Mouse (Mus musculus): Measurements from ENCODE around the gene Fancc. TPM values are rescaled to one million over a fixed set of nuclear protein-coding genes. Genes with fewer than 3 reads are reported as not detected.
A peak's percentile ranks its signal among the peaks of the same experiment; 100 is the strongest.

The Fancc gene
- polyA plus RNA-seq, 1 experiment from 2014 or later, result 25.9 TPM

DNA sequence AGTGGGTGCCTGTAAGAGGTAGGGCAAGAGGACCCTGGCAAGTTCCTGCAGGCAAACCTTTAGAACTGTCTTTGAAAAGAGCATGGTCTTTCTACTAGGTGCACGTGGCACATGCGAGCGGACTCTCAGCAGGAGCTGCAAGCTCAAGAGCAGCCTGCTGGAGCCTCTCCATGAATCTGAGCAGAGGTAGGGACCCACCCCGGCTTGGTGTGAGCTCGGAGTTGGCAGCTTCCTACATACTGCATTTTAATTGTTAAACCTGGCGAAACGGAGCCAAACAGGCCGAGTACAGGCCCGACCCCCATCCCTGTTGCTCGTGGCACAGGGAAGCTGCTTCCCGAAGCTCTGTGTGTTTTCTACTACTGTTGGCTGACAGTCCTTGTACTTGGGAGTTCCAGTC lies 200.8 kb downstream of the Fancc start:
- Histone ChIP-seq H3K36me3 (ENCODE audit: insufficient read depth) (peaks cover 83% of the 10 kb centered on the region), H3K27ac (ENCODE audit: low read depth) (no peak overlapping the region), H3K4me3 (ENCODE audit: low read depth, low read length) (no peak overlapping the region), H3K4me2 (no peak overlapping the region), H3K9me3 (ENCODE audit: low read depth, low read length) (no peaks in the 10 kb centered on the region), H3K4me1 (ENCODE audit: insufficient read depth) (peaks cover 7% of the 10 kb centered on the region), H3K27me3 (ENCODE audit: insufficient read depth, low read length) (no peaks in the 10 kb centered on the region), H3K9ac (no peak overlapping the region)
- ATAC-seq (ENCODE audit: insufficient read depth) (no peak), DNase-seq (no peak)
- WGBS, result 87% methylated on average over 11 of the region's 11 CpGs
- TF ChIP-seq CTCF (IDR thresholded peaks at IDR 0.05; ENCODE audit: low read depth), result no peak

GRCm38 (mm10) chr13:63294359-63295193 lies 202.5 kb downstream of the Fancc start:
- Histone ChIP-seq H3K4me2 (no peak overlapping the region), H3K9ac (no peak overlapping the region), H3K4me1 (ENCODE audit: insufficient read depth) (peaks cover 7% of the 10 kb centered on the region), H3K36me3 (ENCODE audit: insufficient read depth) (peaks cover 83% of the 10 kb centered on the region), H3K9me3 (ENCODE audit: low read depth, low read length) (no peaks in the 10 kb centered on the region), H3K4me3 (ENCODE audit: low read depth, low read length) (no peak overlapping the region), H3K27ac (ENCODE audit: low read depth) (peak overlapping the region; percentile 78), H3K27me3 (ENCODE audit: insufficient read depth, low read length) (no peaks in the 10 kb centered on the region)
- DNase-seq (peak; percentile 70), ATAC-seq (ENCODE audit: insufficient read depth) (peak; percentile 32; the same call in 1 of the 2 replicates)
- WGBS, result 32% methylated on average over 15 of the region's 15 CpGs
- no peak for TF ChIP-seq CTCF (IDR thresholded peaks at IDR 0.05; ENCODE audit: low read depth)

- no peaks in the 10 kb centered on the region for H3K9me3 ChIP-seq (ENCODE audit: low read depth, low read length)
- no peaks in the 10 kb centered on the region for H3K27me3 ChIP-seq (ENCODE audit: insufficient read depth, low read length)
- H3K4me2 ChIP-seq, result no peak overlapping the region
- no peak for TF ChIP-seq CTCF (IDR thresholded peaks at IDR 0.05; ENCODE audit: low read depth)
- peaks cover 82% of the 10 kb centered on the region for H3K36me3 ChIP-seq (ENCODE audit: insufficient read depth)
- no peak overlapping the region for H3K4me3 ChIP-seq (ENCODE audit: low read depth, low read length)
- no peak for ATAC-seq (ENCODE audit: insufficient read depth)
- no peak for DNase-seq
- peak overlapping the region; percentile 78 for H3K27ac ChIP-seq (ENCODE audit: low read depth)
- WGBS, result 56% methylated on average over 3 of the region's 3 CpGs
- peaks cover 7% of the 10 kb centered on the region for H3K4me1 ChIP-seq (ENCODE audit: insufficient read depth)
- H3K9ac ChIP-seq, result no peak overlapping the region
These were observed 203.4 kb downstream of the Fancc start for GRCm38 (mm10) chr13:63293647-63294046.

DNA sequence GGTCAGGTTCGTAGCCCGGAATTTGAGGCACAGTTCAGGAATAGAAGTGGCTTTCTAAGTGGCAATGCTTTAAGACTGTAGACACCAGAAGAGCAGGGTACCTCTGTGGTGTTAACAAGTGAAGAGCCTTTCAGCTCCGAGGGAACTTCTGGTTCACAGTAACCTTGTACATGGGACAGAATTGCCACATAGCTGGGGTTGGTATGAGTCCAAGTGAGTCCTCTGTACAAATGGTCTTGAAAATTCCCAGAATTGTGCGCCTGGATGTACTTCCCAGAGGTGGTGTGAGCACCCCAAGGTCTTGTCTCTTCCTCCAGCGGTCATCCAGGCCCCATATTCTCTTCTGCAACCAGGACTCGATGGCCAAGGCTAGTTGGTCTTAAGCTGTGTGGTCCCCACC lies 206.1 kb downstream of the Fancc start:
- no peak overlapping the region for H3K27ac ChIP-seq (ENCODE audit: low read depth)
- H3K27me3 ChIP-seq (ENCODE audit: insufficient read depth, low read length), result no peaks in the 10 kb centered on the region
- no peak overlapping the region for H3K4me2 ChIP-seq
- no peak for ATAC-seq (ENCODE audit: insufficient read depth)
- 91% methylated on average over 6 of the region's 6 CpGs for WGBS
- TF ChIP-seq CTCF (IDR thresholded peaks at IDR 0.05; ENCODE audit: low read depth), result no peak
- H3K9me3 ChIP-seq (ENCODE audit: low read depth, low read length), result no peaks in the 10 kb centered on the region
- H3K36me3 ChIP-seq (ENCODE audit: insufficient read depth), result peaks cover 83% of the 10 kb centered on the region
- peaks cover 7% of the 10 kb centered on the region for H3K4me1 ChIP-seq (ENCODE audit: insufficient read depth)
- DNase-seq, result no peak
- H3K4me3 ChIP-seq (ENCODE audit: low read depth, low read length), result no peak overlapping the region
- no peak overlapping the region for H3K9ac ChIP-seq

DNA sequence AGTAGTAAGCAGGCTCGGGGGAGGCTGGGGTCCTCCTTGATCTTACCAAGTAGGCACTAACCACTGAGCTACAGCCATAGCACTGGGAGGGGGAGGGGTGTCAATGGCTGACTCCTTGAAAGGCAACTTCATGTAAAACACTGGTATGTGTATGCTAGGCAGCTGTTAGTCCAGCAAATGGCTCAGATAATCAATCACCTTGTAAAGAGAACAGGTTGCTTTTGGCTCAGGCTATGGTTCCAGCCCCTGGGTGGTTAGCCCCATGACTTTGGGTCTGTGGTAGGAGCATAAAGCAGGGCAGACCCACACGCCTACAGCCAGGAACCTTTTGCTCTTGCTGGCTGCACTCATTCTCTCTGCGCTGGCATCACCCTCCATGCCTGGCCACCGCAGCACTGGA lies 207.0 kb downstream of the Fancc start:
- Histone ChIP-seq H3K4me1 (ENCODE audit: insufficient read depth) (peaks cover 7% of the 10 kb centered on the region), H3K4me2 (no peak overlapping the region), H3K27ac (ENCODE audit: low read depth) (no peak overlapping the region), H3K4me3 (ENCODE audit: low read depth, low read length) (no peak overlapping the region), H3K27me3 (ENCODE audit: insufficient read depth, low read length) (no peaks in the 10 kb centered on the region), H3K9me3 (ENCODE audit: low read depth, low read length) (no peaks in the 10 kb centered on the region), H3K36me3 (ENCODE audit: insufficient read depth) (peaks cover 83% of the 10 kb centered on the region), H3K9ac (no peak overlapping the region)
- DNase-seq, result no peak
- WGBS, result 92% methylated on average over 4 of the region's 4 CpGs
- TF ChIP-seq CTCF (IDR thresholded peaks at IDR 0.05; ENCODE audit: low read depth), result no peak
- ATAC-seq (ENCODE audit: insufficient read depth), result no peak

DNA sequence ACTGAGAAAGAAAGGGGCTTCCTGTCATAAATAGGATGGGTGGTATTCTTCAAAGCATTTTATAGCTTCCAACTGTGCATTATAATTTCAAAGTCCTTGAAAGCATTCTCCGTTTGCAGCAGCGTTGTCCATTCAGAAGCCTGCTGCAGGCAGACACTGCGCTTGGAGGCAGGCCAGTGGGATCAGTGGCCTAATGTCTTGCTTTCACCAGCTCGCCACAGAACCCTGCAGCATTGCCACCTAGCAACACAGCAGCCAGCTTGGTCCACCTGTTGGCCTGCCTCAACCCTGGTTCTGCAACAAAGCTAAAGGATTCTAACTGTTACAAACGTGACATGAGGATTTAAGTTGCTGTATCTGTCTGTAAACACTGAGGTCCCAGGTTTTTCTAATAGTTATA lies 207.4 kb downstream of the Fancc start:
- ATAC-seq (ENCODE audit: insufficient read depth) (no peak), DNase-seq (no peak)
- Histone ChIP-seq H3K27me3 (ENCODE audit: insufficient read depth, low read length) (no peaks in the 10 kb centered on the region), H3K4me1 (ENCODE audit: insufficient read depth) (peaks cover 7% of the 10 kb centered on the region), H3K9me3 (ENCODE audit: low read depth, low read length) (no peaks in the 10 kb centered on the region), H3K27ac (ENCODE audit: low read depth) (no peak overlapping the region), H3K9ac (no peak overlapping the region), H3K4me2 (no peak overlapping the region), H3K4me3 (ENCODE audit: low read depth, low read length) (no peak overlapping the region), H3K36me3 (ENCODE audit: insufficient read depth) (peaks cover 87% of the 10 kb centered on the region)
- no peak for TF ChIP-seq CTCF (IDR thresholded peaks at IDR 0.05; ENCODE audit: low read depth)
- WGBS, result 76% methylated on average over 5 of the region's 5 CpGs

GRCm38 (mm10) chr13:63289152-63289551 lies 207.9 kb downstream of the Fancc start:
- Histone ChIP-seq H3K4me1 (ENCODE audit: insufficient read depth) (peaks cover 7% of the 10 kb centered on the region), H3K36me3 (ENCODE audit: insufficient read depth) (peaks cover 87% of the 10 kb centered on the region), H3K4me2 (no peak overlapping the region), H3K9me3 (ENCODE audit: low read depth, low read length) (no peaks in the 10 kb centered on the region), H3K27me3 (ENCODE audit: insufficient read depth, low read length) (no peaks in the 10 kb centered on the region), H3K9ac (no peak overlapping the region), H3K4me3 (ENCODE audit: low read depth, low read length) (no peak overlapping the region), H3K27ac (ENCODE audit: low read depth) (no peak overlapping the region)
- no peak for ATAC-seq (ENCODE audit: insufficient read depth)
- TF ChIP-seq CTCF (IDR thresholded peaks at IDR 0.05; ENCODE audit: low read depth), result no peak
- DNase-seq, result no peak
- WGBS, result 64% methylated on average over 4 of the region's 4 CpGs
